Mouse (Mus musculus) thymus, adult 2 months (tissue): ENCODE results near the gene Trim10.

ENCODE experiments used
- CTCF ChIP-seq: fragments of 200-500 bp; IDR thresholded peaks from 2 replicates; pipeline ENCODE4 v1.5.1; 2012; ENCODE audit warnings: mild to moderate bottlenecking, control low read depth, low read length, moderate library complexity, borderline replicate concordance; ENCODE audit not compliant: control insufficient read depth, poor library complexity, insufficient read depth; ENCODE audit errors: extremely low read depth
- POLR2A ChIP-seq: fragments of 200-500 bp; IDR thresholded peaks from 2 replicates; pipeline ENCODE4 v1.6.1; 2012; ENCODE audit warnings: mild to moderate bottlenecking, low read length, control low read depth, moderate library complexity; ENCODE audit not compliant: control insufficient read depth, poor library complexity, insufficient read depth; ENCODE audit errors: extremely low read depth

DNA sequence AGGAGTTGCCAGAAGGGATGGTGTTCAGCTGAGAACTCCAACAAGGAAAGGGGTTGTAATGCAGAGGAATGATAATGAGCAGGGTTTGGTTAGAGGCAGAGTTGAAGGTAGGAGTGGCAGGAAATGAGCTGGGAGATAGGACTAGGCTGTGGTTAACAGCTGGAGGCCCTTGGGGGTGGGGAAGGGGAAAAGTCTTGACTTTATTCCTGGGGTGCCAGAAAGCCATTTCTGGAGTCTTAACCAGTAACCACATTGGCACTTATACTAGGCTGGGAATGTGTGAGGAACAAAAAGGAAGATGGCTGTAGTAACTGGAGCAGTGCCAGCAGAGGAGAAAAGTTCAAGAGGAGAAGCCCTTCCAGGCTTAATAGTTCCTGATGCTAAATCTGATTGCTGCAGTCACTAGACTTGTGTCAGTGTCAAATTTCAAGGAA lies 25.1 kb upstream of the Trim10 start:
- TF ChIP-seq POLR2A (no peak), CTCF (no peak)
